Mouse (Mus musculus) adrenal gland (tissue): ENCODE measurements around the gene 1700102P08Rik.

ENCODE experiments used
- intact Hi-C: fragments of 180-260 bp; cut with DNase I; formaldehyde crosslinking; loops from one replicate; pipeline ENCODE4 v1.15.1; 2025

Gene 1700102P08Rik

DNA sequence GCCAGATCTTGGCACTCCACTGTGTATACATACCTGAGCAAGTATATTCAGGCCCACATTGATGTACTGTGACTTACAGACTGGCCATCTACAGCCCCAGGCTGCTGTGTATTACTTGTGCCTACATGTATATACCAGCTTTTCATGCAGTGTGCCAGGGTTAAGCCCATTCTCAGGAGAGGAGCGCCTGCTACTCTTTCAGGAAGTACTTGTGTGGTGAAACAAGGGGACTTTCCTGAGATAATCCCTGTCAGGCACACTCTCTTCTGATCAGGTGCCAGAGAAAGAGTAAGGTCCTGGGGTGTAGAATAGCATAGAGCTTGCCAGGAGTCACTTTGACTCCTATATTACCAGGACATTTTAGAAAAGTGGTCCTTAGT, 67.3 kb downstream of the 1700102P08Rik start:
- intact Hi-C loops, result no loop called here
